Mouse (Mus musculus): Measurements from ENCODE around the gene Gapdhs.

DNA sequence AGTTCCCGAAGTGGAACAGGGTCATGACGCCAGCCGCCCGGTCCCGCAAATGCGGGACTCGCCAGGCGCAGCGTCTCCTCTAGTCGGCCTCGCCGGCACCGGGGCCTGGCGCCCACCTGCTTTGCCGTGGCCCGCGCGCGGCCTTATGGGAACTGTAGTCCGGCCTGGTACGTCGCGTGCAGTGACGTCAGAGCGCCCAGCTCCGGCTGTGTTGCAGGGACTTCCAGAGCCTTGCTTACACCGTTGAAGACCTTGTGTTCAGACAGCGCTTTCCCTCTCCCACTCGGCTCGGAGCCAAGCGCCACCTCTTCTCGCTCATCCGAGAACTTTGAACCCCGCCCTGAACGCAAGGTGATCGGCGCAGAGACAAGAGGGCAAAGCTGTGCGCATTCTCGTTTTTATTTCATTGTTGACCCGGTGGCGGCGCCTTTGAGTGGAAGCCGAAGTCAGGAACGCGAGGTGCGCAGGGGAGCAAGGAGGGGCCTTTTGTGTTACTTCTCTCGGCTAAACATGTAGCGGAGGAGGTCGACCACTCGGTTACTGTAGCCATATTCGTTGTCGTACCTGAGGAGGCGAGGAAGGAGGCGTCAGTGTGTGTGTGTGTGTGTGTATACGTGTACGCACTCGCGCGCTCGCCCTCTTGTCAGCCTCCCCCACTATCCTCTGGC is 14.0 kb downstream of the Gapdhs start, which contains the start of gene Tmem147:
- TF ChIP-seq CTCF (IDR thresholded peaks at IDR 0.05; ENCODE audit: borderline replicate concordance, extremely low read depth, insufficient read depth, insufficient read length) (peak; percentile 13; the same call in 1 of the 2 replicates), POLR2A (IDR thresholded peaks at IDR 0.05; ENCODE audit: borderline replicate concordance, extremely low read depth, insufficient read depth, insufficient read length, poor library complexity, severe bottlenecking) (peak; percentile 95)

Data from brain, embryonic 14.5 days (tissue).